Mouse (Mus musculus): ENCODE measurements around the gene C2cd4c. TPM values are rescaled to one million over a fixed set of nuclear protein-coding genes. Genes with fewer than 3 reads are reported as not detected.

The C2cd4c gene
- polyA plus RNA-seq, 1 experiment from 2014 or later = not detected

DNA sequence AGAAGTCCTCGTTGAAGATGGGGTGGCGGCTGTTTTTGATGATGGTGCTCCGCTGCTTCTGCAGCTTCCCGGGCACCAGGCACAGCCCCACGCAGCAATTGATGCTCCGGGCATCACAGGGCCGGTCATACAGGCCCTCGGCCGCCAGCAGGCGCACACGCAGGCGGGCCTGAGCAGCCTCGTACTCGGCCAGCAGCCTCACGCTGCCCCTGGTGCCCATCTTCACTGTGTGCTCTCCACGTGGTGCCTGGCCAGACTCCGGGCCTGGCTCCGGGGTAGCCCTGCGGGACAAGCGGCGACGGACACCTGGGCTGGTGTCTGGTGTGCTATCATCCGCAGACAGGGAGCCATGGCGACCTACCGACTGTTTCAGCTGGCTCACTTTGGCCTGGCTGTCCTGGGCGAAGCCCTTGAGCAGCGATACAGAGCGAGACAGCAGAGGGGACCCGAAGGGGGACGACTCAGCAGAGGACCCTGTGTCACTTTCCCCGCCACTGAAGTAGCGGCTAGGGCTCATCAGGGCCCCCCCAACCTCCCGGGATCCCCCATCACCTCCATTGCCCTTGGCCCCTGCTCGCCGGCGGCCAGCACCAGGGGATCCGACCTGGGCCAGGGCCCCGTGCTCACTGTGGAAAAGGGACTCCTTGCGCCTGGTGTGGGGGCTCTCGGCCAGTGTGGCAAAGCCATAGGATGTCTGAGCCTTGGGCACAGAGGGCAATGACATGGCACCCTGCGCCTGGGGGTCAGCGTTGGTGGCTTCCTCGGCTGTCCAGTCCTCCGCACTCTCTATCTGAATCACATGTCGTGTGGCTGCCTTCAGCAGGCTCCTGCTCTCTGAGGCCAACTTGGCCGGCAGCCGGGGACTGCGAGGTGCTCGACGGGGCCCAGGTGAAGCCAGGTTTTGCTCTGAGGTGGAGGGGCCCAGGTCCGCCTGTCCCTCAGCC is 1.4 kb downstream of the C2cd4c start:
- no peak for TF ChIP-seq CTCF (IDR thresholded peaks at IDR 0.05)
- in situ Hi-C loops (cut with MboI; ENCODE audit: low pct_unique_long_range_greater_than_20kb) = no loop called here
- no peak for ATAC-seq
- no peak for DNase-seq (ENCODE audit: low read depth, low spot score)
- H3K27me3 ChIP-seq = peaks cover 38% of the 10 kb centered on the region
- ChIA-PET CTCF (no interaction called here), POLR2A (no interaction called here)

DNA sequence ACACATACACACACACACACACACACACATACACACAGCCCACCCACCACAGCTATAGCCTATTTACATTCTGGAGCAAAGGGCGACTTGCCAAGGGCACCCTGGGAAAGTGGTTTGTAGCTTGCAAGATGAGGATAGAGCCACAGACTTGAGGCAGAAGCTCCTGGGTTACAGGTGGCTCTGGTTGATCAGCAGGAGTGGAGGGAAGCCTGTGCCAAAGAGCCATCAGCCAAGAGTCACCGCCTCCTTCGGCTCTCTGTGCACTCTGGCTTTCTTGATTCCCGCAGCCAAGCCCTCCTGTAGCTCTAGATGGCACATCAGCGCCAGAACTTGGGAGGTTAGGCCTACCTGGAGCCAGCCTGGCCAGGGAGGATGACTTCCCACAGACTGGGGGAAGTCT is 2.5 kb downstream of the C2cd4c start:
- TF ChIP-seq CTCF (IDR thresholded peaks at IDR 0.05) = no peak
- CTCF ChIA-PET = interaction anchor here (0.8 kb wide), 1 partner anchor 16 kb away, joined by 3 read pairs; no protein-coding TSS in a partner anchor
- ATAC-seq (no peak), DNase-seq (ENCODE audit: low read depth, low spot score) (no peak)
- peaks cover 38% of the 10 kb centered on the region for H3K27me3 ChIP-seq
- POLR2A ChIA-PET = interaction anchor here (0.6 kb wide), 1 partner anchor 1818 kb away, joined by 4 read pairs; no protein-coding TSS in a partner anchor
- in situ Hi-C loops (cut with MboI; ENCODE audit: low pct_unique_long_range_greater_than_20kb) = no loop called here

DNA sequence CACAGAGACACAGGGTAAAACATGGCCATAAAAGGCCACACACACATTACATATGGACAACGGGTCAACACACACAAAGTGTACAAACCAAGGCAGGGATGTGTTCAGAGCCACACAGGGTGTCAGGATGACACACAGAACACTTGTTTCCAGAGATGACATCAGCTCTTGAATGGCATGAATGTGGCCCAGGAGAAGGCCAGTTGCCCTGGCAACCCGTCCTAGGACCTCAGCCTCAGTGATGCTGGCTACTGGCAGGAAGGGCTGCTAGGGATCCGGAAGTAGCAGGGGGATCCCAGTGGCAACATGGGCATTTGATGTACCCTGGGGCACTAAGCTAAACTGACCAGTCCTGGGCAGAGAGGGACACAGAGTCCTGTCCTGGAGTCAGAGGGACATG is 4.5 kb downstream of the C2cd4c start:
- CTCF ChIA-PET = interaction anchor here (1.2 kb wide), 1 partner anchor 12 kb away, joined by 3 read pairs; no protein-coding TSS in a partner anchor
- POLR2A ChIA-PET = no interaction called here
- in situ Hi-C loops (cut with MboI; ENCODE audit: low pct_unique_long_range_greater_than_20kb) = no loop called here
- ATAC-seq = no peak
- no peak for DNase-seq (ENCODE audit: low read depth, low spot score)
- peaks cover 44% of the 10 kb centered on the region for H3K27me3 ChIP-seq
- TF ChIP-seq CTCF (IDR thresholded peaks at IDR 0.05) = no peak

DNA sequence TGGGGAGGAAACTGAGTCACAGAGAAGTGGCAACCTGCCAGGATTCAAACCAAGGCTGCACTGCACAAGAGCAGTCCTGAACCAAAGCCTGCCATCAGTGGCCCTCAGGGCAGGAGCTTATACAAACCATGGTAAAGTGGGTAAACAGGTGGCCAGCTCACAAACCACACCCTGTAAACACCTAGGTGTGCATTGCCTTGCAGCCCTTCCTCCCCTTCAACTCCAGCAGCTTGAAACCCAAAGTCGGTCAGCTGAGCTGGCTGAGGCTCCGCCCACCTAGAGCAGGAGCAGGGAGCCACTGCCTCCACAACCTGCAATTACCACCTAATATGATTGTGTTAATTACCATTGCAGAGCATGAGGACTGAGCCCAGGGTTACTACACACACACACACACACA is 5.9 kb downstream of the C2cd4c start:
- ChIA-PET POLR2A (no interaction called here), CTCF (no interaction called here)
- peaks cover 39% of the 10 kb centered on the region for H3K27me3 ChIP-seq
- no peak for TF ChIP-seq CTCF (IDR thresholded peaks at IDR 0.05)
- in situ Hi-C loops (cut with MboI; ENCODE audit: low pct_unique_long_range_greater_than_20kb) = no loop called here
- no peak for DNase-seq (ENCODE audit: low read depth, low spot score)
- no peak for ATAC-seq

DNA sequence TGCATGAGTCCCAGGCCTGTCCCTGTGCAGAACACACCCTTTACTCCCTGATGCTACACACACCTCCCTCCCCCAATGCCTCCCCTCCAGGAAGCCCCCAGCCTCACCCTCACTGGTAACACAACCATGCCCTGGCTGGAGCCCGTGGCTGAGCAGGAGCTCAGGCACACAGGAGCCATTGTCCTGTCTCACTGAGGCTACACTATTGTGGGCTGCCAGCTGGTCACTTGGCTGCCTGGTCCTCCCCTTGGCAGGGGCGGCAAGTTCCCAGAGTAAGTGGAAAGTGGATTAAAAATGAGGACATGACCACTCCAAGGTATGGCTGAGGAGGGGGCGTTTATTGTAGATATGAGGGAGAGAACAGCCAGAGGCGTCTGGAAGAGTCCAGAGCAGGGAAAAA is 7.3 kb downstream of the C2cd4c start:
- peaks cover 32% of the 10 kb centered on the region for H3K27me3 ChIP-seq
- TF ChIP-seq CTCF (IDR thresholded peaks at IDR 0.05) = no peak
- no peak for ATAC-seq
- ChIA-PET POLR2A (no interaction called here), CTCF (no interaction called here)
- in situ Hi-C loops (cut with MboI; ENCODE audit: low pct_unique_long_range_greater_than_20kb) = no loop called here
- no peak for DNase-seq (ENCODE audit: low read depth, low spot score)

DNA sequence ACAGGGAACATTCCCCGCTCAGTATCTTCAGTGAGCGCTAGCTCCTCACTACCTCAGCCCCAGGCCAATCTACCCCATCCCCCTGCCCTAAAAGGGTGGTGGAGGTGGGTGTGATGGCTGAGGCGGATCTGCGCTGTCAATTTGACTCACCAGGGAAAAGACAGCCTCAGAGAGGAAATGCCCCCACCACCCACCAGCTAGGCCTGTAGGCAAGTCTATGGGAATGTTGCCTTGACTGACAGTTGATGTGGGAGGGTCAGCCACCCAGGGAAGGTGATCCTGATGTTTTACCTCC is 15.9 kb downstream of the C2cd4c start:
- in situ Hi-C loops (cut with MboI; ENCODE audit: low pct_unique_long_range_greater_than_20kb) = no loop called here
- no peak for TF ChIP-seq CTCF (IDR thresholded peaks at IDR 0.05)
- CTCF ChIA-PET = no interaction called here
- ATAC-seq (no peak), DNase-seq (ENCODE audit: low read depth, low spot score) (no peak)
- peaks cover 37% of the 10 kb centered on the region for H3K27me3 ChIP-seq
- POLR2A ChIA-PET = no interaction called here

DNA sequence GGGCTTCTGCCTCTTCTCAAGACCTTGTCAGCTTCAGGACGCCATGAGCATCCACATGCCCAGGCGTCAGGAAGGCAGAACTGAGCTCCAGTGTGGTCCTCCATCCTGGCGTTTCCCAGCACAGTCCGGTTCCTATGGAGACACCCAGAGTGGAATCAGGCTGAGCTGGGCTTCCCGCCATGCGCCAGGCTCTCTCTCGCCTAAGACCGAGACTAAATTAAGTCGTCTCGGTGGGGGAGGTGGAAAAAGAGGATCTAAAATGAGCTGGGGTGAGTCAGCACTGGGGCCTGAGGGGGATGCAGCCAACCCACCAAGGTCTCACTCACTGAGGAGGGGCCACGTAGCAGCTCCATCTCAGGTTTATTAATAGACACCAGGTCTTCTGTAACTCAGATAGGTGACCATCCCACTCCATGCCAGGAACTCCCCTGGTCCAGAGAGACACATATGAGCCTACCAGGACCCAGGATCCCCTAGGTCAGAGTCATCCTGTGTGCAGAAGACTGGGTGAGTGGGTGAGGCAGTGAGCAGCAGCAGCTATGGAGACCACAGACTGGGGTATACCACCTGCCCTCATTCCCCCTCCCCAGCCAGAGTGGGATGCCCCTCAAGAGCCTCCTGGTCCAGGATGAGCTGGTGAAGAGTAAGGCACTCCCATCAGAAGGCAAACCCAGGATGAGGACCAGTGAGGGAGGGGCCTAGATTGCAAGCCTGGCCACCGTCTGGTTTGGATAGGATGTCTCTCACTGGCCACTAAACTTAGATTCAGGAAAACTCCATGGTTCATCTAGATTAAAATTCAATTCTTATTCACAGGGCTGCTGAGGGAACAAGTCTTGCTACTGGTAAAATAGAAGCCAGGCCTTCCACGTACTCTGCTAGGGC is 16.5 kb downstream of the C2cd4c start:
- CTCF ChIA-PET = interaction anchor here (0.9 to 2.7 kb wide), 2 partner anchors 12 to 53 kb away, joined by 3 to 27 read pairs; no protein-coding TSS in a partner anchor
- TF ChIP-seq CTCF (IDR thresholded peaks at IDR 0.05) = no peak
- ATAC-seq = no peak
- POLR2A ChIA-PET = no interaction called here
- DNase-seq (ENCODE audit: low read depth, low spot score) = no peak
- H3K27me3 ChIP-seq = peaks cover 38% of the 10 kb centered on the region
- in situ Hi-C loops (cut with MboI; ENCODE audit: low pct_unique_long_range_greater_than_20kb) = no loop called here

DNA sequence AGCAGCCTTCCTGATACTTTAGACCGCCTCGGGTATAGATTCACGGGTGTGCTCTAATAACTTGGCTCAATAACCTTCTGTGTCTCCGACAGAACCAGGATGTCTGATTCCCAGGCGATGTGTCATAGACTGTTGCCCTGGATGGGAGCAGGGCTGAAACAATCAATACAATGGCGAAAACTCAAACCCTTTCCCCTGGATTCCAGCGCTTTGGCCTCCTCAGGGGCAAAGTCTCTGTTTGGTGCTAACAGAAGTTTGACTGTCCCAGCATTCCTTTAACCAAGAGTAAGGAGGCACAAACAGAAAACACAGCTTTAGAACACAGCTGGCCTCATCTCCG is 18.3 kb downstream of the C2cd4c start:
- peaks cover 47% of the 10 kb centered on the region for H3K27me3 ChIP-seq
- CTCF ChIA-PET = interaction anchor here (0.7 to 2.7 kb wide), 9 partner anchors 15 to 72 kb away, joined by 3 to 27 read pairs (median 4); partner anchors contain the start of genes Madcam1 and Odf3l2
- TF ChIP-seq CTCF (IDR thresholded peaks at IDR 0.05) = no peak
- ATAC-seq (no peak), DNase-seq (ENCODE audit: low read depth, low spot score) (no peak)
- POLR2A ChIA-PET = interaction anchor here (1.2 kb wide), 1 partner anchor 11 kb away, joined by 3 read pairs; no protein-coding TSS in a partner anchor
- in situ Hi-C loops (cut with MboI; ENCODE audit: low pct_unique_long_range_greater_than_20kb) = no loop called here

DNA sequence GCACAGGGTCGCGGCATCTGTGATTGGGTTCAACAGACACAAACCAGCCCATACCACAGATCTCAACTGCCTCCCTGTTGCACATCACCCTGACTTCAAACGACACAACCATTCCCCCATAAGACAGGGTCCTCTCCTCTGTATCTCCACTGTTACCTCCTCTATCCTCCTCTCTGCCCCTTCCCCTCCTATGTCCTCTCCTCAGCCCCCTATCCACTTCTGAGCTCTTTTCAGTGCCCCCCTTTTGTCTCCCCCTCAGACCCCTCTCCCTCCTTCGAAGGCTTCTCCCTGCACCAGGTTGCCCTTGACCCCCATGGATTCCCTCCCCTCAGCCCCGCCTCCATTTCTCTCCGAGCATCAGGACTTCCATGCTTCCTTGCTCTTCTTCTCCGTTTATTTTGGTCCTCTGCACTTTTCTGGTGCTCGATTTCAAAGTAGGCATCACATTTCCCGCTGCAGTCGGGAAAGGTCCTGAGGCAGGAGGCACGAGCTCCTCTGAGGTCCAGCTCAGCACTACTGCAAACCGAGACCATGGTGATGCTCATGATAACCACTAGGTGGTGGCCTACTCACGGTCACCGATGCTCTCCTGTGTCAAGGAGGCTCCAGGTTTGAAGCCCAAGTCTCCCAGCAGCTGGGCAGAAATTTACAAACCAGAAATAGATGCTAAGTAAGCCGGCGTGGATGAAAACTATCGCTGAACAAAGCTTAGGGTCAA is 18.8 kb downstream of the C2cd4c start:
- TF ChIP-seq CTCF (IDR thresholded peaks at IDR 0.05) = peak; percentile 90
- POLR2A ChIA-PET = interaction anchor here (1.2 kb wide), 1 partner anchor 10 kb away, joined by 3 read pairs; no protein-coding TSS in a partner anchor
- in situ Hi-C loops (cut with MboI; ENCODE audit: low pct_unique_long_range_greater_than_20kb) = no loop called here
- DNase-seq (ENCODE audit: low read depth, low spot score) (peak; percentile 9), ATAC-seq (peak; percentile 83)
- H3K27me3 ChIP-seq = peaks cover 47% of the 10 kb centered on the region
- CTCF ChIA-PET = interaction anchor here (0.6 to 2.7 kb wide), 10 partner anchors 14 to 72 kb away, joined by 3 to 27 read pairs (median 4); partner anchors contain the start of genes Madcam1 and Odf3l2

DNA sequence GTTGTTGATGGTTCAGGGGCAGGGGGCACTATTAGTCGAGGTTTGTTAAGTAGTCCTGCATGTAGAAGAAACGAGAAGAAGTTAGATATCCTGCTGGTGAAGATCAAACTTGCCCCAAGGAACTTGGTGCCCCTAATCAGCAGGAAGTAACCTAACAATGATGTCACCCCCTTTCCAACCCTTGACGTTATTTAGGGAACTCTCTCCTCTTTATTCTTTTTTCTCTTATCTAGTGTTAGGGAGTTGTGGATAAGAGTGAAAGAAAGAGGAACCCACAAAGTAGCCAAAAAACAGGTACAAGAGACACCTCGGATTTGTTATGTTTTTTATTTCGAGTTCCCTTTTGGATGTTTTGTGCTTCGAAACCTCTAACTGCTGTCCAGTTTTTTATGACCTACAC is 19.7 kb downstream of the C2cd4c start:
- peaks cover 44% of the 10 kb centered on the region for H3K27me3 ChIP-seq
- DNase-seq (ENCODE audit: low read depth, low spot score) = no peak
- CTCF ChIA-PET = interaction anchor here (1.8 kb wide), 1 partner anchor 73 kb away, joined by 12 read pairs; no protein-coding TSS in a partner anchor
- no peak for ATAC-seq
- TF ChIP-seq CTCF (IDR thresholded peaks at IDR 0.05) = no peak
- in situ Hi-C loops (cut with MboI; ENCODE audit: low pct_unique_long_range_greater_than_20kb) = no loop called here
- POLR2A ChIA-PET = no interaction called here
